Mouse (Mus musculus) lung, embryonic 14.5 days (tissue): Measurements from ENCODE around the gene Ptgs1. TPM values are rescaled to one million over a fixed set of nuclear protein-coding genes. Genes with fewer than 3 reads are reported as not detected.

Source experiments
- ATAC-seq: fragments of 200-750 bp; cut with Nextera tagmentation; 2 replicates; pipeline ENCODE4 v1.8.0; 2017; ENCODE audit warnings: mild to moderate bottlenecking, moderate TSS enrichment, moderate library complexity; ENCODE audit not compliant: insufficient read depth
- DNase-seq: peaks from one replicate; pipeline ENCODE4 v3.0.0-alpha.2; 2015
- H3K27ac ChIP-seq: fragments of 300-500 bp; sonication (generic); 2 replicates; pipeline ENCODE4 v1.5.1; 2014; ENCODE audit warnings: low read depth, mild to moderate bottlenecking, moderate library complexity
- H3K27me3 ChIP-seq: fragments of 300-500 bp; sonication (generic); 2 replicates; pipeline ENCODE4 v1.6.1; 2014; ENCODE audit warnings: low read length, control low read depth; ENCODE audit not compliant: insufficient read depth
- H3K36me3 ChIP-seq: fragments of 300-500 bp; sonication (generic); 2 replicates; pipeline ENCODE4 v1.6.1; 2014; ENCODE audit warnings: control low read depth; ENCODE audit not compliant: insufficient read depth
- H3K4me1 ChIP-seq: fragments of 300-500 bp; sonication (generic); 2 replicates; pipeline ENCODE4 v1.6.1; 2014; ENCODE audit warnings: antibody characterized with exemption, control low read depth; ENCODE audit not compliant: insufficient read depth
- H3K4me2 ChIP-seq: fragments of 300-500 bp; sonication (generic); 2 replicates; pipeline ENCODE4 v1.6.1; 2014; ENCODE audit warnings: mild to moderate bottlenecking
- H3K4me3 ChIP-seq: fragments of 300-500 bp; sonication (generic); 2 replicates; pipeline ENCODE4 v1.5.1; 2014; ENCODE audit warnings: low read depth, low read length
- H3K9ac ChIP-seq: fragments of 300-500 bp; sonication (generic); 2 replicates; pipeline ENCODE4 v1.6.1; 2014
- H3K9me3 ChIP-seq: fragments of 300-500 bp; sonication (generic); 2 replicates; pipeline ENCODE4 v1.6.1; 2016; ENCODE audit warnings: low read depth, low read length, control low read depth
- CTCF ChIP-seq: IDR thresholded peaks from 2 replicates; pipeline ENCODE4 v1.5.1; 2016; ENCODE audit warnings: antibody characterized with exemption, low read depth
- WGBS: fragments of 180-500 bp; shearing (Covaris S2); extraction: QIAGEN DNeasy Blood & Tissue Kit; methylation state at CpG from one replicate; pipeline ENCODE4 v1.1.7; 2014; 5-methylcytosine and 5-hydroxymethylcytosine counted together
- polyA plus RNA-seq: library from polyadenylated mRNA; unstranded; fragments of >200 nt; fragmentation: Nextera tagmentation; extraction: Ambion mirVana; gene quantifications from 2 replicates; pipeline ENCODE4 v1.2.1, GENCODE M21; 2014

Gene Ptgs1
- polyA plus RNA-seq, 1 experiment from 2014 or later: 30.2 TPM

DNA sequence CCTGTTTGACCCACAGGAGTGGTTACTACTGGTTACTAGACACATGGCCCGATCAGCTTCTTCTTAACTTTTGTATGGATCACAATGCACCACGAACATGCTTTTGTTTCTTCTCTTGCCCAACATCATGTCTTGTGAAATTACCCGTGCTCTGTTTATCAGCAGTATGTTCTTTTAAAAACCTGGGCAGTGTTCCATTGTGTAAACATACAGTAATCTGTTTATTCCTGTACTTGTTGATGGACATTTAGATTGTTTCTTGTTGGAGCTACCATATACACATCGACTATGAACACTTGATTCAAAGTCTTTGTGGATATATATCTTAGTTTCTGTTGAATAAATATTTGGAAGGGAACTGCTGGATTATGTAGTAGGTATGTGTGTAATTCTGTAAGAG is 31.8 kb downstream of the Ptgs1 start:
- Histone ChIP-seq H3K27ac (no peak overlapping the region), H3K9me3 (no peaks in the 10 kb centered on the region), H3K4me3 (no peak overlapping the region), H3K9ac (no peak overlapping the region), H3K4me1 (no peaks in the 10 kb centered on the region), H3K27me3 (no peaks in the 10 kb centered on the region), H3K4me2 (no peak overlapping the region), H3K36me3 (no peaks in the 10 kb centered on the region)
- ATAC-seq (peak; percentile 71), DNase-seq (peak; percentile 69)
- TF ChIP-seq CTCF: no peak
- 45% methylated on average over 4 of the region's 4 CpGs for WGBS

GRCm38 (mm10) chr2:36269458-36269857 is 39.2 kb downstream of the Ptgs1 start:
- Histone ChIP-seq H3K27ac (no peak overlapping the region), H3K36me3 (no peaks in the 10 kb centered on the region), H3K9ac (no peak overlapping the region), H3K27me3 (no peaks in the 10 kb centered on the region), H3K9me3 (no peaks in the 10 kb centered on the region), H3K4me3 (no peak overlapping the region), H3K4me2 (no peak overlapping the region), H3K4me1 (no peaks in the 10 kb centered on the region)
- DNase-seq (no peak), ATAC-seq (no peak)
- 51% methylated on average over 3 of the region's 3 CpGs for WGBS
- no peak for TF ChIP-seq CTCF

- WGBS: 49% methylated on average over 2 of the region's 2 CpGs
- Histone ChIP-seq H3K27ac (no peak overlapping the region), H3K4me2 (no peak overlapping the region), H3K9me3 (no peaks in the 10 kb centered on the region), H3K36me3 (no peaks in the 10 kb centered on the region), H3K4me1 (no peaks in the 10 kb centered on the region), H3K4me3 (no peak overlapping the region), H3K9ac (no peak overlapping the region), H3K27me3 (no peaks in the 10 kb centered on the region)
- no peak for DNase-seq
- TF ChIP-seq CTCF: no peak
- ATAC-seq: no peak
Measured at GRCm38 (mm10) chr2:36270186-36270585, 40.0 kb downstream of the Ptgs1 start.

- TF ChIP-seq CTCF: no peak
- ATAC-seq: no peak
- 74% methylated on average over 4 of the region's 4 CpGs for WGBS
Measured at GRCm38 (mm10) chr2:36271085-36271484, 40.9 kb downstream of the Ptgs1 start.

DNA sequence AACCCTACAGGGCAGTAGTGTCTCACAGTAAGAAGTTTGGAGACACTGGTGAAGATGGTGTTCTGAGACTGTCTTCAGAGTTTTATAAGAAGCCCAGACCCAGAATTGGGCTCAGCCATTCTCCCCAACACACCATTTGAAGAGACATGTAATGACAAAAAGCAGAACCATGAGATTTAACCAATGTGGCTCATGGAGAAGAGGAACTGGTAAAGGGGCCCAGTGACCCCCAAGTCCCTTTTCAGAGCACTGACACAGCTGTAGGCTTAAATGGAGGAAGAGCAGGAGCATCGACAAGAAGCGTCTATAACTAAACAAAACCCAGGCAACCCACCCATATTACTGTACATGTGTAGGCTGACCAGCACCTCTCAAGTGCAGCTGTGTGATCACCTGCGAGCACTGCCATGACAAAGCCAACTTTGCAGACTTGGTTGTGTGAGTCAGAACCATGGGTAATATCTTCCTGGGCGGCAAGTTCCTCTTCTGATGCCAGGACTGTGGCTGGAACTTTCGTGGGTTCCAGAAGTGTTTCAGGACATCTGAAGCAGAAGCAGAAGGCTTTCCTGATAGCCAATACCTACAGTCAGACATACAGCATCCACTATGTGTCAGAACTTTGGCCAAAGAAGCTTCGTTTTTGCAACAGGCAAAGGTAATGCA is 42.2 kb downstream of the Ptgs1 start:
- H3K4me1 ChIP-seq: no peaks in the 10 kb centered on the region
- H3K9me3 ChIP-seq: no peaks in the 10 kb centered on the region
- no peak overlapping the region for H3K4me2 ChIP-seq
- H3K9ac ChIP-seq: no peak overlapping the region
- WGBS: 75% methylated on average over 6 of the region's 6 CpGs
- DNase-seq (no peak), ATAC-seq (no peak)
- H3K27ac ChIP-seq: no peak overlapping the region
- TF ChIP-seq CTCF: no peak
- no peaks in the 10 kb centered on the region for H3K36me3 ChIP-seq
- H3K27me3 ChIP-seq: no peaks in the 10 kb centered on the region
- no peak overlapping the region for H3K4me3 ChIP-seq

More at GRCm38 (mm10) chr2:36271085-36271484, 40.9 kb downstream of the Ptgs1 start:
- Histone ChIP-seq H3K4me2 (no peak overlapping the region), H3K36me3 (no peaks in the 10 kb centered on the region), H3K9ac (no peak overlapping the region), H3K4me1 (no peaks in the 10 kb centered on the region), H3K27me3 (no peaks in the 10 kb centered on the region), H3K9me3 (no peaks in the 10 kb centered on the region), H3K4me3 (no peak overlapping the region), H3K27ac (no peak overlapping the region)
- DNase-seq: no peak

DNA sequence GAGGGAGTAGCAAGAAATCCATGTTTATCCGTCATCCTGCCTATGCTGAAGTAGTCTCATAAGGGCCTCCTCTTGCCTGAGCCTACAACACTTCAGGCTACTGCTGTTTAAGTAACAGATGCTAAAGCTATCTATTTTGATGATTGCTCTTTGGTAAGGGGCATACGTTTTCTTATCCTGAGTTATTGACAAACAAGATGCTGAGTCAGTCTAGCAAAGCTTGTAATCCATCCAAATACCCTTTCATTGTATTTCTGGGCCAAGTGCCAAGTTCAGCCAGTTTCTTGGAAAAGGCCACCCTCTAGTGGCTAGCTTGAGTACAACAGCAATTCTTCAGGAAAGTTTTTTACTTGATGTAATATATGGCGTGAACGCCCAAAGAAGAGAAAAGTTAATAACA is 46.2 kb downstream of the Ptgs1 start:
- no peak overlapping the region for H3K4me3 ChIP-seq
- DNase-seq (peak; percentile 96), ATAC-seq (peak; percentile 28; the same call in 1 of the 2 replicates)
- no peak overlapping the region for H3K9ac ChIP-seq
- WGBS: 24% methylated on average over 4 of the region's 4 CpGs
- H3K4me2 ChIP-seq: no peak overlapping the region
- H3K27me3 ChIP-seq: no peaks in the 10 kb centered on the region
- H3K36me3 ChIP-seq: no peaks in the 10 kb centered on the region
- no peak overlapping the region for H3K27ac ChIP-seq
- no peaks in the 10 kb centered on the region for H3K9me3 ChIP-seq
- H3K4me1 ChIP-seq: no peaks in the 10 kb centered on the region
- peak; percentile 86 for TF ChIP-seq CTCF

DNA sequence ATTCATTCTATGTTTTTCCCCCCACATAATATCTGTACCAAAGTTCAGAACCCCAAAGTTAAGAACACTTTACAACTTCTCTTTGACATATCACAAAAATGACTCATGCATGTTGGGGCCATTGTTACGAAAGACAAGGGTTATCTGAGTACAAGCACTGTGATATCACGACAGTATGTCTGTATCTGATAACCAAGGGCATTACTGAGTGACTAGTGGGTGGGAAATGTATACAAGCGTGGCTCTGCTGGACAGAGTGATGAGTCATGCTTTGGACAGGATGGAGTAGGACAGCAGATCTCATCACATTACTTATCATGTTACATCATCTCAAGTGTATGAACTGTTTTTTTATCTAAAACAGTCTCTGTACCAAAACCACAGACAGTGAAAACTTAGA is 48.5 kb downstream of the Ptgs1 start:
- no peaks in the 10 kb centered on the region for H3K4me1 ChIP-seq
- no peaks in the 10 kb centered on the region for H3K27me3 ChIP-seq
- no peak overlapping the region for H3K4me3 ChIP-seq
- no peaks in the 10 kb centered on the region for H3K9me3 ChIP-seq
- DNase-seq (no peak), ATAC-seq (no peak)
- WGBS: 32% methylated on average over 3 of the region's 3 CpGs
- no peaks in the 10 kb centered on the region for H3K36me3 ChIP-seq
- no peak for TF ChIP-seq CTCF
- H3K27ac ChIP-seq: no peak overlapping the region
- H3K9ac ChIP-seq: no peak overlapping the region
- H3K4me2 ChIP-seq: no peak overlapping the region
